Mouse (Mus musculus): ENCODE data around the gene Krt17. TPM values are rescaled to one million over a fixed set of nuclear protein-coding genes. Genes with fewer than 3 reads are reported as not detected.
"Not testable (repeated sequence)": the region's sequence is repeated elsewhere in the genome, so short reads cannot be mapped to it uniquely, and the experiment has no call there.

Gene Krt17
- 0.56 and 1.1 TPM in 2 replicates for polyA plus RNA-seq (2016; fragmentation: Nextera tagmentation; extraction: Ambion mirVana)

DNA sequence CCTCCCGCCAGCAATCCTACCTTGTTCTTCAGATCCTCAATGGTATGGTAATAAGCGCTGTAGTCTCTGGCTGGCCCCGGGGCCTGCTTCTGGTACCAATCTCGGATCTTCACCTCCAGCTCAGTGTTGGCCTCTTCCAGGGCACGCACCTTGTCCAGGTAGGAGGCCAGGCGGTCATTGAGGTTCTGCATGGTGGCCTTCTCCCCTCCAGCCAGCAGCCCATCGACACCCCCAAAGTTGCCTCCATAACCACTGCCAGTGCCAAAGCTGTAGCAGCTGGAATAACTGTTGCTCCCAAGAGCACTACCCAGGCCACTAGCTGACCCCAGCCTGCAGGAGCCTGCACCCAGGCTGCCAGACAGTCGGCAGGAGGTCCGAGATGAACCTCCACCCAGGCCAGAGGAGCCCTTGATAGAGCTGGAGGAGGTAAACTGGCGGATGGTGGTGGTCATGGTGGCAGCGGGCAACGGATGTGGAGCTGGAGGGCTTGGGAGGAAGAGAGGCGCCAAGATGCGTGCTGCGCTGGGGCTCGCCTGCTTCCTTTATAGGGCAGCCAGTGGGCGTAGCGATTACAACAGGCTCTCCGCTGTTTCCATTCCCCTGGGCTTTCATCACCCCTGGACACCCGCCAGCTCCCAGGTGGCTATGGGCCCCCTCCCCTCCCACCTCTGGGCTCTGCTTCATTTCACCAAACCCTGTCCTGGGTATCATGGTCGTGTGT lies at the start of gene Krt17:
Gene Krt17, minus strand, starts transcription at position 516 of the 721 bp plus-strand sequence.
- Histone ChIP-seq H3K27ac (replicated peaks) (no peak within 1 kb of the TSS), H3K4me3 (no peak within 1 kb of the TSS), H3K4me2 (replicated peaks) (no peak within 1 kb of the TSS), H3K27me3 (no peaks in the 10 kb centered on the region), H3K9ac (replicated peaks) (no peak within 1 kb of the TSS), H3K4me1 (0 out of 2 replicates have a peak, but pooled peaks cover 4% of the 10 kb centered on the region), H3K36me3 (no peaks in the 10 kb centered on the region), H3K9me3 (no peaks in the 10 kb centered on the region)
- 83% methylated on average over 21 of the region's 21 CpGs for WGBS
- ATAC-seq (ENCODE audit: low FRiP score, low read depth): no peak

DNA sequence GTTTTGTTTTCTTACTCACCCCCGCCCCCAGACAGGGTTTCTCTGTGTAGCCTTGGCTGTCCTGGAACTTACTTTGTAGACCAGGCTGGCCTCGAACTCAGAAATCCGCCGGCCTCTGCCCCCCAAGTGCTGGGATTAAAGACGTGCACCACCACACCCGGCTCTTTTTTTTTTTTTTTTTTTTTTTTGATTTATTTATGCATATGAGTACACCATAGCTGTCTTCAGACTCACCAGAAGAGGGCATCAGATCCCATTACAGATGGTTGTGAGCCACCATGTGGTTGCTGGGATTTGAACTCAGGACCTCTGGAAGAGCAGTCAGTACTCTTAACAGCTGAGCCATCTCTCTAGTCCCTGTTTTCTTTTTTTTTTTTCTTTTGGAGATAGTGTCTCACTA lies 47.8 kb upstream of the Krt17 start:
- not testable (repeated sequence) for H3K4me1 ChIP-seq; ATAC-seq (ENCODE audit: low FRiP score, low read depth); H3K36me3 ChIP-seq; H3K27me3 ChIP-seq; H3K9ac ChIP-seq (replicated peaks); H3K4me3 ChIP-seq; H3K4me2 ChIP-seq (replicated peaks); H3K27ac ChIP-seq (replicated peaks); H3K9me3 ChIP-seq
- 88% methylated on average over 6 of the region's 6 CpGs for WGBS

DNA sequence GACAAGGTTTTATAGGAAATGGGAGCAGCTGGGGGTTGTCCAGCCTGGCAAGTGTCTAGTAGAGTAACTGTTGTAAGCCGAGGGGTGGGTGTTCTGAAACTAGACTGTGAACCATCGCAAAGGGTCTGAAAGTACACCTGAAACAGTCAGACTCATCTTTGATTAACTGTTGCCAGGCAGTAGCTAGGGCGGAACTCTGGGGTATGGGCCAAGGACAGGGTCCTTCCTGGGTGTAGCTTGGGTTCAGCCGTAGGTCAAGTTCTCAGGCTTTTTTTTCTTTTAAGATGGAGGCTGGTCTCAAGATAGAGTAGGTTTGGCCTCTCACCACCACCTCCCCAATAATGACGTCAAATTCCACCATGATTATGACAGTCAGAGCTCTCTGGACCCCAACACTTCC lies 47.1 kb upstream of the Krt17 start:
- Histone ChIP-seq H3K9me3 (no peaks in the 10 kb centered on the region), H3K27me3 (no peaks in the 10 kb centered on the region), H3K36me3 (no peaks in the 10 kb centered on the region), H3K27ac (replicated peaks) (no peak overlapping the region), H3K4me1 (peaks cover 8% of the 10 kb centered on the region), H3K9ac (replicated peaks) (no peak overlapping the region), H3K4me3 (no peak overlapping the region), H3K4me2 (replicated peaks) (no peak overlapping the region)
- 93% methylated on average over 5 of the region's 5 CpGs for whole genome bisulfite sequencing
- no peak for ATAC-seq (ENCODE audit: low FRiP score, low read depth)

GRCm38 (mm10) chr11:100301292-100301691 lies 40.5 kb upstream of the Krt17 start:
- ATAC-seq (ENCODE audit: low FRiP score, low read depth): no peak
- Histone ChIP-seq H3K4me1 (0 out of 2 replicates have a peak, but pooled peaks cover 3% of the 10 kb centered on the region), H3K4me3 (no peak overlapping the region), H3K27ac (replicated peaks) (no peak overlapping the region), H3K4me2 (replicated peaks) (no peak overlapping the region), H3K36me3 (no peaks in the 10 kb centered on the region), H3K27me3 (0 out of 2 replicates have a peak, but pooled peaks cover 5% of the 10 kb centered on the region), H3K9ac (replicated peaks) (no peak overlapping the region), H3K9me3 (no peaks in the 10 kb centered on the region)
- WGBS: 97% methylated on average over 5 of the region's 5 CpGs

DNA sequence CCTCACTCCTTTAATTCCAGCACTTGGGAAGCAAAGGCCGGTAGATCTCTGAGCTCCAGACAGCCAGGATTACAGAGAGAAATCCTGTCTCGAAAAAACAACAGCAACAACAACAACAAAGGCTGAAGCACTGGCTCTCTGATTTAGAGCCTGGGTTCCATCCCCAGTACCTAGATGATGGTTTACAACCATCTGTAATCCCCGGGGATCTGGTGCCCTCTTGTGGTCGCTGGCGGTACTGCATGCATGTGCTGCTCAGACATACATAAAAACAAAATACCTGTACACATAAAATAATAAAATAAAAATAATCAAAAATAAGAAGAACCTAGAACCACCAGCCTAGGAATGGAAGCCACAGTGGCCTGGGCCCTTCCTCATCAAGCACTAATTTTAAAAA lies 39.5 kb upstream of the Krt17 start:
- WGBS: 10% methylated on average over 5 of the region's 5 CpGs
- 0 out of 2 replicates have a peak, but pooled peaks have one; percentile 13 for ATAC-seq (ENCODE audit: low FRiP score, low read depth)

DNA sequence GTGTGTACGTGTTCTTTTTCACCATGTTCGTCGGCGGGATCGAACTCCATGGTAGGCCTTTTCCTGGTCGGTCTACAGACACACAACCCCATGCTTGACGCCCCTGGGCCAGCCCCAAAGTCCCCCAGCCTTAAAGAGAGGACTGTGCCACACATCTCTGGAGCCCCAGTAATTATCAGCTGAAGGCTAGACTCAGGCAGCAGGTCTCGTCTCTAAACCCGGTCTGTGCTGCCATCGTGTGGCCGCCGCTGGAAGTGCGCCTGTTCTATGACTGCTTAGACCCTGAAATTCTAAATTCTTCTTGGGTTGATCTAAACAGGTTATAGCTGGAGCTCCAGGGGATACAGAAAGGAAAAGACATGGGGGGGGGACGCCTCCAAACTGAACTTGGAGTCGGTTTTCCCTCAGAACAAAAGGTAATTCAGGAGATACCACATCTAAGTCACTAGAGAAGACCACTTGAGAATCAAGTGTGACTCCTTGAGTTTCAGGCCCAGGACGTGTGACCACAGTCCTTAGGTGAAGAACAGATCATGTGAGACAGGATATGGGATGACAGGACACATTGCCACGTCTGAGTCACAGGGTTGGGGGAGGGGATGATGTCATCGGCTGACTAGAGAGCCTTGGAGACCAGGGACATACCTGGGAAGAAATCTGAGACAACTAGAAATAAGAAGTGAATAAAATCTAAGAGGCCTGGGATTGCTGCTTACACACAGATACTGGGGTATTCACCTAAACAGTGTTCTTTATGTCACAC lies 37.6 kb upstream of the Krt17 start:
- H3K4me3 ChIP-seq: peak overlapping the region; percentile 15; the same call in 1 of the 2 replicates
- peak; percentile 31; the same call in 1 of the 2 replicates for ATAC-seq (ENCODE audit: low FRiP score, low read depth)
- H3K4me2 ChIP-seq (replicated peaks): peak overlapping the region; percentile 31
- no peaks in the 10 kb centered on the region for H3K9me3 ChIP-seq
- no peak overlapping the region for H3K27ac ChIP-seq (replicated peaks)
- 0 out of 2 replicates have a peak, but pooled peaks cover 5% of the 10 kb centered on the region for H3K27me3 ChIP-seq
- no peaks in the 10 kb centered on the region for H3K36me3 ChIP-seq
- WGBS: 23% methylated on average over 18 of the region's 18 CpGs
- H3K9ac ChIP-seq (replicated peaks): no peak overlapping the region
- 0 out of 2 replicates have a peak, but pooled peaks cover 3% of the 10 kb centered on the region for H3K4me1 ChIP-seq

More for the DNA sequence above, 39.5 kb upstream of the Krt17 start:
- no peaks in the 10 kb centered on the region for H3K36me3 ChIP-seq
- H3K9ac ChIP-seq (replicated peaks): no peak overlapping the region
- H3K9me3 ChIP-seq: no peaks in the 10 kb centered on the region
- no peak overlapping the region for H3K27ac ChIP-seq (replicated peaks)
- 0 out of 2 replicates have a peak, but pooled peaks cover 5% of the 10 kb centered on the region for H3K27me3 ChIP-seq
- H3K4me2 ChIP-seq (replicated peaks): no peak overlapping the region
- 0 out of 2 replicates have a peak, but pooled peaks cover 3% of the 10 kb centered on the region for H3K4me1 ChIP-seq
- no peak overlapping the region for H3K4me3 ChIP-seq

- no peaks in the 10 kb centered on the region for H3K36me3 ChIP-seq
- 0 out of 2 replicates have a peak, but pooled peaks cover 5% of the 10 kb centered on the region for H3K27me3 ChIP-seq
- H3K4me1 ChIP-seq: peaks cover 6% of the 10 kb centered on the region; the same call in 1 of the 2 replicates
- no peak overlapping the region for H3K27ac ChIP-seq (replicated peaks)
- 45% methylated on average over 5 of the region's 5 CpGs for WGBS
- peak overlapping the region; percentile 15; the same call in 1 of the 2 replicates for H3K4me3 ChIP-seq
- no peak for ATAC-seq (ENCODE audit: low FRiP score, low read depth)
- H3K9me3 ChIP-seq: no peaks in the 10 kb centered on the region
- no peak overlapping the region for H3K9ac ChIP-seq (replicated peaks)
- peak overlapping the region; percentile 31 for H3K4me2 ChIP-seq (replicated peaks)
Measured at GRCm38 (mm10) chr11:100297801-100298200, 37.0 kb upstream of the Krt17 start.

- Histone ChIP-seq H3K4me2 (replicated peaks) (peak overlapping the region; percentile 35), H3K36me3 (no peaks in the 10 kb centered on the region), H3K9me3 (no peaks in the 10 kb centered on the region), H3K27me3 (0 out of 2 replicates have a peak, but pooled peaks cover 5% of the 10 kb centered on the region), H3K4me3 (no peak overlapping the region), H3K27ac (replicated peaks) (no peak overlapping the region), H3K4me1 (peaks cover 11% of the 10 kb centered on the region; the same call in 1 of the 2 replicates), H3K9ac (replicated peaks) (no peak overlapping the region)
- 5% methylated on average over 10 of the region's 10 CpGs for WGBS
- ATAC-seq (ENCODE audit: low FRiP score, low read depth): peak; percentile 38; the same call in 1 of the 2 replicates
Measured at GRCm38 (mm10) chr11:100295308-100295707, 34.5 kb upstream of the Krt17 start.

DNA sequence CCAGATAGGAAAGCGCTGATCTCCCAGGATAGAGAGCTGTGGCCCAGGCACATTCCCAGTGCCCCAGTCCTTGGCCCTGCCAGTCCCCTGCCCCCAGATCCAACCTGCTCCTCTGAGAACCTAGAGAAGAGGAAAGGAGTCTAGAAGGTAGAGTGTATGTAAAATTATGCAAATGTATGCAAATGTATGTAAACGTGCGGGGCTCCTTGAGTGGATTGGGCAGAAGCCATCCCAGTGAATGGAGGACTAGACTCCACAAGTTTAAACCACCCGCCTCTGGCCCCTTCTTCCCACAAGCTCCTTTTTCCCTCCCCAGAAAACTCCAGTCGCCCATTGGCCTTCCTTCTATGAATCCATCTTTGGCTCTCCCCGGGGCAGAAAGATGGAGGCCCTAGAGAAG lies 32.1 kb upstream of the Krt17 start:
- Histone ChIP-seq H3K9me3 (no peaks in the 10 kb centered on the region), H3K36me3 (no peaks in the 10 kb centered on the region), H3K4me3 (no peak overlapping the region), H3K4me1 (peaks cover 15% of the 10 kb centered on the region; the same call in 1 of the 2 replicates), H3K9ac (replicated peaks) (no peak overlapping the region), H3K27me3 (0 out of 2 replicates have a peak, but pooled peaks cover 3% of the 10 kb centered on the region), H3K27ac (replicated peaks) (no peak overlapping the region), H3K4me2 (replicated peaks) (no peak overlapping the region)
- WGBS: 48% methylated on average over 6 of the region's 6 CpGs
- ATAC-seq (ENCODE audit: low FRiP score, low read depth): peak; percentile 68

GRCm38 (mm10) chr11:100290235-100290634 lies 29.4 kb upstream of the Krt17 start:
- ATAC-seq (ENCODE audit: low FRiP score, low read depth): no peak
- Histone ChIP-seq H3K27me3 (no peaks in the 10 kb centered on the region), H3K9me3 (no peaks in the 10 kb centered on the region), H3K4me2 (replicated peaks) (no peak overlapping the region), H3K9ac (replicated peaks) (no peak overlapping the region), H3K27ac (replicated peaks) (no peak overlapping the region), H3K4me1 (peaks cover 21% of the 10 kb centered on the region), H3K36me3 (no peaks in the 10 kb centered on the region), H3K4me3 (no peak overlapping the region)
- WGBS: 43% methylated on average over 5 of the region's 5 CpGs

GRCm38 (mm10) chr11:100288942-100289341 lies 28.1 kb upstream of the Krt17 start:
- Histone ChIP-seq H3K27me3 (no peaks in the 10 kb centered on the region), H3K36me3 (no peaks in the 10 kb centered on the region), H3K4me2 (replicated peaks) (no peak overlapping the region), H3K4me1 (peaks cover 21% of the 10 kb centered on the region), H3K4me3 (no peak overlapping the region), H3K9ac (replicated peaks) (no peak overlapping the region), H3K9me3 (no peaks in the 10 kb centered on the region), H3K27ac (replicated peaks) (no peak overlapping the region)
- WGBS: 86% methylated on average over 6 of the region's 6 CpGs
- no peak for ATAC-seq (ENCODE audit: low FRiP score, low read depth)

- Histone ChIP-seq H3K4me1 (peaks cover 15% of the 10 kb centered on the region), H3K4me2 (replicated peaks) (no peak overlapping the region), H3K36me3 (no peaks in the 10 kb centered on the region), H3K27me3 (no peaks in the 10 kb centered on the region), H3K4me3 (no peak overlapping the region), H3K9ac (replicated peaks) (no peak overlapping the region; the same call in 1 of the 2 replicates), H3K27ac (replicated peaks) (no peak overlapping the region), H3K9me3 (no peaks in the 10 kb centered on the region)
- no peak for ATAC-seq (ENCODE audit: low FRiP score, low read depth)
- 32% methylated on average over 10 of the region's 10 CpGs for WGBS
Measured at GRCm38 (mm10) chr11:100287024-100287423, 26.2 kb upstream of the Krt17 start.

Measured in midbrain, embryonic 12.5 days (tissue).